Mouse (Mus musculus) embryonic facial prominence, embryonic 15.5 days (tissue): Measurements from ENCODE around the gene Slc12a8. TPM values are rescaled to one million over a fixed set of nuclear protein-coding genes. Genes with fewer than 3 reads are reported as not detected.

Experiments
- ATAC-seq: fragments of 200-750 bp; cut with Nextera tagmentation; 2 replicates; pipeline ENCODE4 v1.8.0; 2017; ENCODE audit warnings: low read depth, moderate TSS enrichment; ENCODE audit not compliant: insufficient number of reproducible peaks, low FRiP score, low TSS enrichment
- H3K27ac ChIP-seq: fragments of 300-500 bp; sonication (generic); replicated peaks from 2 replicates; pipeline ENCODE4 v1.5.1; 2015; ENCODE audit warnings: mild to moderate bottlenecking, inconsistent platforms
- H3K27me3 ChIP-seq: fragments of 300-500 bp; sonication (generic); 2 replicates; pipeline ENCODE4 v1.6.1; 2015; ENCODE audit warnings: inconsistent platforms
- H3K36me3 ChIP-seq: fragments of 300-500 bp; sonication (generic); 2 replicates; pipeline ENCODE4 v1.6.1; 2015; ENCODE audit warnings: mild to moderate bottlenecking, inconsistent platforms
- H3K4me1 ChIP-seq: fragments of 300-500 bp; sonication (generic); 2 replicates; pipeline ENCODE4 v1.6.1; 2015; ENCODE audit warnings: inconsistent platforms
- H3K4me2 ChIP-seq: fragments of 300-500 bp; sonication (generic); replicated peaks from 2 replicates; pipeline ENCODE4 v1.6.1; 2015; ENCODE audit warnings: mild to moderate bottlenecking, inconsistent platforms
- H3K4me3 ChIP-seq: fragments of 300-500 bp; sonication (generic); replicated peaks from 2 replicates; pipeline ENCODE4 v1.5.1; 2015; ENCODE audit warnings: mild to moderate bottlenecking, inconsistent platforms
- H3K9ac ChIP-seq: fragments of 300-500 bp; sonication (generic); 2 replicates; pipeline ENCODE4 v1.6.1; 2015; ENCODE audit warnings: inconsistent platforms
- H3K9me3 ChIP-seq: fragments of 300-500 bp; sonication (generic); replicated peaks from 2 replicates; pipeline ENCODE4 v1.6.1; 2016; ENCODE audit warnings: inconsistent platforms
- WGBS: fragments of 180-500 bp; shearing (Covaris S2); methylation state at CpG from one replicate; pipeline ENCODE4 v1.1.7; 2015; 5-methylcytosine and 5-hydroxymethylcytosine counted together
- polyA plus RNA-seq: library from polyadenylated mRNA; unstranded; fragments of >200 nt; fragmentation: Nextera tagmentation; extraction: Ambion mirVana; gene quantifications from 2 replicates; pipeline ENCODE4 v1.2.1, GENCODE M21; 2015

The Slc12a8 gene
- polyA plus RNA-seq, 1 experiment from 2014 or later, result 0.91 TPM

- Histone ChIP-seq H3K4me2 (no peak overlapping the region), H3K27me3 (no peaks in the 10 kb centered on the region), H3K36me3 (no peaks in the 10 kb centered on the region), H3K4me1 (peaks cover 39% of the 10 kb centered on the region), H3K4me3 (no peak overlapping the region), H3K9me3 (no peaks in the 10 kb centered on the region), H3K9ac (no peak overlapping the region), H3K27ac (no peak overlapping the region)
- ATAC-seq, result no peak
- WGBS, result 81% methylated on average over 1 of the region's 1 CpGs
These were observed 176.4 kb downstream of the Slc12a8 start for GRCm38 (mm10) chr16:33693553-33693952.

- H3K9ac ChIP-seq, result no peak overlapping the region
These were observed 179.9 kb downstream of the Slc12a8 start for GRCm38 (mm10) chr16:33696811-33697575.

GRCm38 (mm10) chr16:33697576-33698276 is 180.6 kb downstream of the Slc12a8 start:
- H3K4me1 ChIP-seq, result peaks cover 65% of the 10 kb centered on the region
- WGBS, result 56% methylated on average over 9 of the region's 9 CpGs
- no peak overlapping the region for H3K9ac ChIP-seq
- H3K9me3 ChIP-seq, result no peaks in the 10 kb centered on the region
- H3K27me3 ChIP-seq, result no peaks in the 10 kb centered on the region
- peak; percentile 24; the same call in 1 of the 2 replicates for ATAC-seq
- H3K4me2 ChIP-seq, result no peak overlapping the region
- H3K36me3 ChIP-seq, result no peaks in the 10 kb centered on the region
- H3K27ac ChIP-seq, result peak overlapping the region; percentile 60; the same call in 1 of the 2 replicates
- no peak overlapping the region for H3K4me3 ChIP-seq

More at GRCm38 (mm10) chr16:33696811-33697575, 179.9 kb downstream of the Slc12a8 start:
- Histone ChIP-seq H3K9me3 (no peaks in the 10 kb centered on the region), H3K27ac (peak overlapping the region; percentile 28; the same call in 1 of the 2 replicates), H3K4me3 (no peak overlapping the region), H3K36me3 (no peaks in the 10 kb centered on the region), H3K4me2 (no peak overlapping the region), H3K4me1 (peaks cover 66% of the 10 kb centered on the region), H3K27me3 (no peaks in the 10 kb centered on the region)
- 67% methylated on average over 13 of the region's 13 CpGs for WGBS
- ATAC-seq, result no peak

- Histone ChIP-seq H3K27me3 (no peaks in the 10 kb centered on the region), H3K36me3 (no peaks in the 10 kb centered on the region), H3K27ac (peak overlapping the region; percentile 60; the same call in 1 of the 2 replicates), H3K9me3 (no peaks in the 10 kb centered on the region), H3K4me1 (peaks cover 62% of the 10 kb centered on the region), H3K4me3 (no peak overlapping the region), H3K9ac (no peak overlapping the region), H3K4me2 (no peak overlapping the region)
- 61% methylated on average over 12 of the region's 12 CpGs for WGBS
- no peak for ATAC-seq
These were observed 181.2 kb downstream of the Slc12a8 start for GRCm38 (mm10) chr16:33698277-33698790.

GRCm38 (mm10) chr16:33700584-33700983 is 183.5 kb downstream of the Slc12a8 start:
- H3K27me3 ChIP-seq, result no peaks in the 10 kb centered on the region
- peaks cover 69% of the 10 kb centered on the region for H3K4me1 ChIP-seq

GRCm38 (mm10) chr16:33701872-33702271 is 184.7 kb downstream of the Slc12a8 start:
- ATAC-seq, result no peak

More at GRCm38 (mm10) chr16:33700584-33700983, 183.5 kb downstream of the Slc12a8 start:
- Histone ChIP-seq H3K4me3 (no peak overlapping the region), H3K27ac (0 out of 2 replicates have a peak overlapping the region, but pooled peaks have one; percentile 17), H3K9ac (no peak overlapping the region), H3K4me2 (no peak overlapping the region), H3K9me3 (no peaks in the 10 kb centered on the region), H3K36me3 (no peaks in the 10 kb centered on the region)
- WGBS, result 45% methylated on average over 5 of the region's 5 CpGs
- ATAC-seq, result no peak

GRCm38 (mm10) chr16:33704289-33704688 is 187.2 kb downstream of the Slc12a8 start:
- Histone ChIP-seq H3K4me3 (no peak overlapping the region), H3K9me3 (no peaks in the 10 kb centered on the region), H3K27ac (no peak overlapping the region), H3K27me3 (no peaks in the 10 kb centered on the region), H3K36me3 (no peaks in the 10 kb centered on the region), H3K9ac (no peak overlapping the region), H3K4me1 (peaks cover 39% of the 10 kb centered on the region), H3K4me2 (no peak overlapping the region)
- 69% methylated on average over 9 of the region's 9 CpGs for WGBS
- ATAC-seq, result no peak

More at GRCm38 (mm10) chr16:33701872-33702271, 184.7 kb downstream of the Slc12a8 start:
- Histone ChIP-seq H3K9ac (no peak overlapping the region), H3K4me2 (no peak overlapping the region), H3K27ac (no peak overlapping the region), H3K4me3 (no peak overlapping the region), H3K36me3 (no peaks in the 10 kb centered on the region), H3K9me3 (no peaks in the 10 kb centered on the region), H3K27me3 (no peaks in the 10 kb centered on the region), H3K4me1 (peaks cover 61% of the 10 kb centered on the region)
- 88% methylated on average over 4 of the region's 4 CpGs for WGBS

- H3K4me2 ChIP-seq, result no peak overlapping the region
- H3K4me3 ChIP-seq, result no peak overlapping the region
- H3K4me1 ChIP-seq, result peaks cover 31% of the 10 kb centered on the region
- no peaks in the 10 kb centered on the region for H3K27me3 ChIP-seq
- ATAC-seq, result peak; percentile 66; the same call in 1 of the 2 replicates
- 0 out of 2 replicates have a peak, but pooled peaks cover 3% of the 10 kb centered on the region for H3K36me3 ChIP-seq
- H3K9ac ChIP-seq, result no peak overlapping the region
- H3K9me3 ChIP-seq, result no peaks in the 10 kb centered on the region
- no peak overlapping the region for H3K27ac ChIP-seq
- WGBS, result 27% methylated on average over 6 of the region's 6 CpGs
These were observed 188.1 kb downstream of the Slc12a8 start for GRCm38 (mm10) chr16:33705258-33705657.

- H3K27me3 ChIP-seq, result no peaks in the 10 kb centered on the region
- no peaks in the 10 kb centered on the region for H3K9me3 ChIP-seq
- H3K4me3 ChIP-seq, result no peak overlapping the region
- WGBS, result 94% methylated on average over 14 of the region's 14 CpGs
- H3K27ac ChIP-seq, result no peak overlapping the region
- H3K9ac ChIP-seq, result no peak overlapping the region
- peaks cover 21% of the 10 kb centered on the region for H3K4me1 ChIP-seq
- H3K36me3 ChIP-seq, result peaks cover 10% of the 10 kb centered on the region; the same call in 1 of the 2 replicates
- ATAC-seq, result no peak
- no peak overlapping the region for H3K4me2 ChIP-seq
These were observed 189.2 kb downstream of the Slc12a8 start for GRCm38 (mm10) chr16:33706111-33706890.

- ATAC-seq, result no peak
- no peaks in the 10 kb centered on the region for H3K27me3 ChIP-seq
- 87% methylated on average over 10 of the region's 10 CpGs for WGBS
- no peak overlapping the region for H3K27ac ChIP-seq
- no peak overlapping the region for H3K4me2 ChIP-seq
- H3K36me3 ChIP-seq, result peaks cover 10% of the 10 kb centered on the region; the same call in 1 of the 2 replicates
- no peak overlapping the region for H3K9ac ChIP-seq
- H3K9me3 ChIP-seq, result no peaks in the 10 kb centered on the region
- no peak overlapping the region for H3K4me3 ChIP-seq
- H3K4me1 ChIP-seq, result peaks cover 15% of the 10 kb centered on the region
These were observed 190.9 kb downstream of the Slc12a8 start for GRCm38 (mm10) chr16:33708031-33708430.
